Mouse (Mus musculus) layer of hippocampus, postnatal 36 days (tissue): ENCODE results near the gene Smc5. TPM values are rescaled to one million over a fixed set of nuclear protein-coding genes. Genes with fewer than 3 reads are reported as not detected.

Source experiments
- DNase-seq, 2 experiments: peaks; one replicate each; pipeline ENCODE4 v3.0.0; 2022
- total RNA-seq, 2 experiments: library from RNA; stranded (reverse); gene quantifications; 2 replicates each; pipeline ENCODE4 v1.2.3; 2021

The Smc5 gene
- 10 to 100 TPM; 34.0 to 39.8 TPM for total RNA-seq

- DNase-seq: peak; percentile 88 to 89
These were observed at the start of gene Smc5 for GRCm38 (mm10) chr19:23273355-23274053. Smc5 (minus strand) TSS chr19:23273897.

DNA sequence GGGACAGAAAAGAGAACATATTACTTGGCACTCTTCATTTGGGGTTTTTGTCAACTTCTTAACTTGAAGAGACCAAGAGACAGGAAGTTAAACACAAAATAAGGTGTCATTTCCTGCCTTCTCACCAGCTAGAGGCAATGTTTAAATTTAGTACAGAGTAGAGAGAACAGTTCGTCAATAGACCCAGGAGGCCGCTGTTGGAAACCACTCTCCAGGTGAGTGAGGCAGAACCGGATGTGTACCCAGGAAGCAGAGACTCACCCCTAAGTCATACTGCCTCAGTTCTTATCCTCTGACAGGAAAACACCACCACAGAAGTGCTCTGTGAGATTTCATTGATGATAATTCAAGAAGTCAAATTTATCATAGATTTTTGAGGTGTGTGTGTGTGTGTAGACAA is 49.4 kb upstream of the Smc5 start:
- DNase-seq: no peak

GRCm38 (mm10) chr19:23317989-23318358 is 44.3 kb upstream of the Smc5 start:
- no peak for DNase-seq

DNA sequence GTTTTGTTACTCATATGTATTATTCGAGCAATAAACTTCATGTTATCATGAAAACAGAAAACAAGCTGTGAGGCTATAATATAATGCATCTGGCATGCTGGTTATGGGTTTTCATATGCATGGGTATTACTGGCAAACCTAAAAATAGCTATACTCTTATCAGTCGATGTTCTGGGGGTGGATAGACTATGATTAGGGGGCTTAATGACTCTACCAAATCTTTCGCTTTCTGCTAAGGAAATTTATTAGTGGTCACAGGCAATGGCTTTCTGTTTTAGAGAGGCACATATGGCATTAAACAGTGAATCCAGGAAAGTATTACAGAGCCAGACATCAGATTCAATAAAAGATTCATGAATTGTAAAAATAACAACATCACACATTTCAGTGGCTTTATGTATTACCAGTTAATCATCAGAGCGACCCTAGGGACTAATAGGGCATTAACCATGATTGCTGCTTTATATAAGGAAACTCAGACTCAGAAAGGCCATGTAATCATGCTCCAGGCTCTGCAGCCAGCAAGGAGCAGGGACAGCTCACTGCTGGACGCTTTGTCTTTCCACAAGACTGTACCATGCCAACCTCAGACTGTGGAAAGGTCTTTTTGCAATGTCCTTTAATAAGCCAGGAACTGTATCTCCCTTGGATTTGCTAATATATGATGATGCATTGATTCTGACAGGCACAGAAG is 43.7 kb upstream of the Smc5 start:
- DNase-seq: no peak

DNA sequence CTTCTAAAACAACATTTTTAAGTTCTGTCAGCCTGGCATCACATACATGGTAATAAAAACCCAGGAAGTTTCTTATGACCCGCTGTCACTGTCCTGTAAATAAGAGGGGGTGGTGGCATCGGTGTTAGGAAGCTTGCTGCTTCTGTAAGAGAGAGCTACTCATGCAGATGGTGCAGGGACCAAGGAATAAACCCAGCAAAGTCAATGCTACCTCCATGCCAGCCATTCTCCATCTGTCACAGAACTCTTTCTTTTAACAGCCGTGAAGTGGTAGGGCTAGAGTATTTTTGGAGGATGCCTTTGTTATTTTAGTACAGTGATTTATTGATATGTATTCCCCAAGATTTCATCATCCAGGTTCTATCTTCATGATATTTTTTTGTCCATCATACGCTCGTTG is 43.2 kb upstream of the Smc5 start:
- no peak for DNase-seq

GRCm38 (mm10) chr19:23309979-23310378 is 36.3 kb upstream of the Smc5 start:
- DNase-seq: no peak

GRCm38 (mm10) chr19:23306671-23307070 is 33.0 kb upstream of the Smc5 start:
- DNase-seq: no peak

GRCm38 (mm10) chr19:23299987-23300386 is 26.3 kb upstream of the Smc5 start:
- DNase-seq: peak in 1 of 2 experiments; percentile 3

DNA sequence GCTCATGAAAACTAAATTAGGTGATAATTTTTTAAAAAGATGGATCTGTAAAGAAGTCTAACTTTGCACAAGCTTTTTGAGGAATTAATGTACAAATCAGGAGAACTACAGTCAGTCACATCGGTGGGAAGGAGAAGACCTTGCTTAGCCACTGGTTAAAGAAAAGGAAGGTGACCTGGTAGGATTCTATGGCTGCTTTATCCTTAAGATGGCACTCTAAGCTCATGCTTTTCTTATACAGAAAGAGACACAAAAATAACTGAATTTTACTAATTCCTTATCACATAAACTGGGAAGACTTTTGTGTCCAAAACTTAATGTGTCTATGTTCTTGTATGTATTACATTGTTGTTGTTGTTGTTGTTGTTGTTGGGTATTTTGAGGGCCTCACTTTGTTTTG is 25.2 kb upstream of the Smc5 start:
- DNase-seq: no peak

- DNase-seq: no peak
These were observed 23.5 kb upstream of the Smc5 start for GRCm38 (mm10) chr19:23297191-23297590.

DNA sequence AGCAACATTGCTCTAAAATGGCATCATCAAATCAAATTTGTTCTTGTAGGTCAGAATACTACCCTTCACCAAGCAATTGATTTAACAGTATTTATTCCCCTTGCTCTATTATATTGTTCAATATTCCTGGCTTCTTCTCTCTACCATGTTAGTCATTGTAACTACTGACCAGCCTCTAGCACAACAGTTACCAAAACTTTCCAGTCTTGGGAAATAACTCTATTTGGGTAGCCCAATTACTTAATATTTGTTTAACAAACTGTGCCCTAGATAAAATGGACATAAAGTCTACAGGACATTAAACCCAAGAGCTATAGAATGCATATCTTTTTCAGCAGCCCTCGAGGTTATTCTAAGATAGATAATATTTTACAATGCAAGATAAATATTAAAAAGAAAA is 15.6 kb upstream of the Smc5 start:
- DNase-seq: no peak

- DNase-seq: no peak
These were observed 8.4 kb upstream of the Smc5 start for GRCm38 (mm10) chr19:23281911-23282660.

DNA sequence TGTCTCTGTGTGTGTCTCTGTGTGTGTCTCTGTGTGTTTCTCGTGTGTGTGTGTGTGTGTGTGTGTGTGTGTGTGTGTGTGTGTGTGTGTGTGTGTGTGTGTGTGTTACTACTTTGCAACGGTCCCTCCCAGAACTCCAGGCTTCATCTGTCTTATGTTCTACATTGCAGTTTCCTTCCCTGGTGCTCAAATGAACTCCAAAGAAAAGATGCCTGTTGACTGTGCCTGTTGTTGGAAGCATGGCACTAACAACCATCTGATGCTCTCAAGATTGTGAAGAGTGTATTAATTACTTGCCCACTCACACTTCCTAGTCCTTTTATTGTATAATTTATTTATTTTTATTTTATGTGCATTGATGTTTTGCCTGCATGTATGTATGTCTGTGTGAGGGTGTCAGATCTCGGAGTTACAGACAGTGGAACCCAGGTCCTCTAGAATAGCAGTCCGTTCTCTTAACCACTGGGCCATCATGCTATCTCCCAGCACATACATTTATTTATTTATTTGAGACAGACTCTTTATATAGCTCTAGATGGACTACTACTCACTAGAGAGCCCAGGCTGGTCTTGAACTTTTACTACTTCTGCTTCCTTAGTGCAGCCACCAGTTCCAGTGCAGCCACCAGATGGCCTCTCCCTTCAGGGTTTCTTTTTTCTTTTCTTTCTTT is 492 bp upstream of the Smc5 start:
- no peak for DNase-seq

- no peak for DNase-seq
These were observed 16.9 kb downstream of the Smc5 start for GRCm38 (mm10) chr19:23256771-23257170.

GRCm38 (mm10) chr19:23246473-23246872 is 27.2 kb downstream of the Smc5 start:
- DNase-seq: no peak

DNA sequence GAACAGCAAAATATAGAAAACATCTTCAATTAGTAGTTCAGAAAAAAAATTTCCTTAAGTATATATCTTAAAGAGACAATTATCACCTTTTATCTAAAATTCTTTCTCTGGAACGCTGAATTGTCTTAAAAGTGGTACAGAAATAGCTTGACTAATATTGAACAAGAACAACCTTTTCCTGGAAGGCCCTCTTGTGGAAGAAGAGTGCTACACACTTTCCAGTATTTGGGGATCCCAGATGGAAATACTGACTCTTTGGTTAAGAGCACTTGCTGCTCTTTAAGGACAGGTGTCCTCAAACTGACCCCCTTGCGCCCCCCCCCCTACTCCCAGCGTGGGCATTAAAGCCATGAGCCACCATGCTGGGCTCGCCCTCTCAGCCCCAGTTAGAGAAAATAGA is 48.6 kb downstream of the Smc5 start:
- no peak for DNase-seq

- DNase-seq: peak; percentile 56 to 69
These were observed 59.4 kb downstream of the Smc5 start for GRCm38 (mm10) chr19:23214326-23214725.

GRCm38 (mm10) chr19:23211325-23211724 is 62.4 kb downstream of the Smc5 start:
- DNase-seq: no peak

DNA sequence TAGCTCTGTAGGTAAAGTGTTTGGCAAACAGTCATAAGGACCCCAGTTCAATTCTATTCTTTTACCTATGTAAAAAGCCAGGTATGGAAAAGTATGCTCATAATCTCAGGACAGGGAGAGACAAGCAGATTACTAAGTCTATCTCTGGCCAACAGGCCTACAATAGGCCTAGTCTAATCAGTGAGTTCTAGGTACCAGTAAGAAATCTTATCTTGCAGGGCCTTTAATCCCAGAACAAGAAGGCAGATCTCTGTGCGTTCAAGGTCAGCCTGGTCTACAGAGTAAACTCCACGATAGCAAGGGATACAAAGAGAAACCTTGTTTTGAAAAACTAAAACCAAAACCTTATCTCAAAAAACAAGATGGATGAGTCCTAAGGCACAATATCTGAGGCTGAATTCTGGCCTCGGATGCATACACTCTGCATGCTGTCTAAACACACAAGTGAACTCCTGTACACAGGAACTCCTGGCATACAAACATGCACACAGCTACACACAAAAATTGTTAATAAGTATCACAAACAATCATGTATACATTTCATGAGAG is 70.1 kb downstream of the Smc5 start:
- DNase-seq: no peak

DNA sequence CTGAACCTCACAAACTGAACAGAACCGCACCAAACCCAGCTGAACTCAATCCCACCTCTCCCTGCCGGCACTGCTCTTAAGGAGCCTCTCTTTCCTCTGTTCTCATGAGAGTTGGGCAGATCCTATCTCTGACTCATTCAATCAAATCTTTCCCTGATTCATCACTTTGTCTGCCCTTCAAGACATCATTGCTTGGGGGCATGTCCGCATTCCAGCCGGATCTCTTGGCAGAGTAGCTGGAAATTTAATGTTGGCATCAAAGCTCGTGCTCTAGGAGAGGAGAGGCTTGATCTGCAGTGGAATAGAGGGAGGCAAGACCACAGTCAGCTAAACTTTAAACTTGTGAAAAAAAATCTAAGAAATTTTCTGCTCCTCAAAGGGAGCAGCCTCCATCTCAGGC is 71.6 kb downstream of the Smc5 start:
- no peak for DNase-seq

DNA sequence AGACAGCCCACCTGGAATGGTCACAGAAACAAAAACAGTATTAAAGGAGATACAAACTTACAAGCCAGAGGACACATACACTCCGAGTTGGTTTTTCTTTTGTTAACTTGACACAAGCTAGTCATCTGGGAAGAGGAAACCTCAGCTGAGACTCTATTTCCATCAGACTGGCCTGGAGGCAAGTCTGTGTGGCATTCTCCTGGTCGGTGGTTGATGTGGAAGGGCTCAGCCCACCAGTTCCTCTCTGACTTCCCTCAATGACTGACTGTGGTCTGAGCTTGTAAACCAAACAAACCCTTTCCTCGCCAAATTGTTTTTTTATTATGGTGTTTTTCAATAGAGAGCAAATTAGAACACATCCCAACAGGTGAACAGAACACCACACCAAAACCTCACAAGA is 80.6 kb downstream of the Smc5 start:
- no peak for DNase-seq

DNA sequence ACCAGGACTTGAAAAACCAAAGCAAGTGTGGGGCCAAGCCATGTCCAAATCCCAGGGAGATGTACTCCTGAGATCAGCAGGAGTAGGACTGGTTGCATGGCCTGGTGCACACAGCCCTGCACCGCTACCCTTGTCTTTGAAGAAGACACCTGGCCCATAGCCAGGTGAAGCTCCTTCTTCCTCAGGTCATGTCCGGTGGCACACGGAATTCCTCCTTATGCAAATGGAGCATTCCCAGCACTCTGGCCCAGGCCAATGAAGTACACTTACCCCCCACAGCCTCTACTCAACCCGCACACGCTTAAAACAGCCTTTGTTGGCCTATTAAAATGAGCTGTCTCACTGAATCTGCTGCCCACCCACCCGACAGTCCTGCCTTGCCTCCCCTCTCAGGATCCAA is 82.2 kb downstream of the Smc5 start:
- DNase-seq: no peak

- no peak for DNase-seq
These were observed 84.0 kb downstream of the Smc5 start for GRCm38 (mm10) chr19:23189744-23190143.
